Mouse (Mus musculus) CH12.LX (cell line): ENCODE results near the gene Vmn1r203.
"Not testable (repeated sequence)": the region's sequence is repeated elsewhere in the genome, so short reads cannot be mapped to it uniquely, and the experiment has no call there.

ENCODE experiments used
- CHD1 ChIP-seq: IDR thresholded peaks from 2 replicates; pipeline ENCODE4 v1.6.1; 2012; ENCODE audit warnings: low read depth, low read length, improper control_type of control experiment, inconsistent platforms
- CTCF ChIP-seq, 2 experiments: IDR thresholded peaks in 1 of 2; conservative IDR thresholded peaks in 1 of 2; 2 replicates each; pipeline ENCODE4 v1.5.1; 2011 to 2012; ENCODE audit warnings: low read depth in 2 of 2, low read length in 2 of 2, improper control_type of control experiment in 1 of 2, inconsistent platforms in 1 of 2, mild to moderate bottlenecking in 1 of 2, moderate library complexity in 1 of 2
- HCFC1 ChIP-seq: IDR thresholded peaks from 2 replicates; pipeline ENCODE4 v1.6.1; 2012; ENCODE audit warnings: low read depth, mild to moderate bottlenecking, inconsistent platforms, low read length, improper control_type of control experiment
- MAFK ChIP-seq: IDR thresholded peaks from 2 replicates; pipeline ENCODE4 v1.6.1; 2011; ENCODE audit warnings: low read length, improper control_type of control experiment; ENCODE audit not compliant: insufficient replicate concordance
- MAZ ChIP-seq: IDR thresholded peaks from 2 replicates; pipeline ENCODE4 v1.6.1; 2012; ENCODE audit warnings: low read depth, mild to moderate bottlenecking, inconsistent platforms, low read length, improper control_type of control experiment, moderate library complexity
- MXI1 ChIP-seq: IDR thresholded peaks from 2 replicates; pipeline ENCODE4 v1.6.1; 2011; ENCODE audit warnings: mild to moderate bottlenecking, low read depth, low read length, improper control_type of control experiment
- MYC ChIP-seq: IDR thresholded peaks from 2 replicates; pipeline ENCODE4 v1.6.1; 2011; ENCODE audit warnings: low read depth, mild to moderate bottlenecking, improper control_type of control experiment, low read length
- PAX5 ChIP-seq: IDR thresholded peaks from 2 replicates; pipeline ENCODE4 v1.6.1; 2012; ENCODE audit warnings: low read length, inconsistent platforms, mixed read lengths
- POLR2A ChIP-seq: IDR thresholded peaks from 2 replicates; pipeline ENCODE4 v1.6.1; 2011; ENCODE audit warnings: low read depth, mild to moderate bottlenecking, improper control_type of control experiment, low read length
- SMC3 ChIP-seq: IDR thresholded peaks from 2 replicates; pipeline ENCODE4 v1.6.1; 2011; ENCODE audit warnings: low read depth, low read length, improper control_type of control experiment
- TBP ChIP-seq: conservative IDR thresholded peaks from 2 replicates; pipeline ENCODE4 v1.6.1; 2011; ENCODE audit warnings: low read depth, low read length, improper control_type of control experiment
- TCF12 ChIP-seq: IDR thresholded peaks from 2 replicates; pipeline ENCODE4 v1.6.1; 2014; ENCODE audit warnings: low read depth, mild to moderate bottlenecking, inconsistent platforms, low read length, improper control_type of control experiment
- ZC3H11A ChIP-seq: IDR thresholded peaks from 2 replicates; pipeline ENCODE4 v1.6.1; 2012; ENCODE audit warnings: low read depth, mild to moderate bottlenecking, inconsistent platforms, low read length, improper control_type of control experiment
- ZMIZ1 ChIP-seq: IDR thresholded peaks from 2 replicates; pipeline ENCODE4 v1.6.1; 2012; ENCODE audit warnings: low read depth, mild to moderate bottlenecking, inconsistent platforms, low read length, improper control_type of control experiment

DNA sequence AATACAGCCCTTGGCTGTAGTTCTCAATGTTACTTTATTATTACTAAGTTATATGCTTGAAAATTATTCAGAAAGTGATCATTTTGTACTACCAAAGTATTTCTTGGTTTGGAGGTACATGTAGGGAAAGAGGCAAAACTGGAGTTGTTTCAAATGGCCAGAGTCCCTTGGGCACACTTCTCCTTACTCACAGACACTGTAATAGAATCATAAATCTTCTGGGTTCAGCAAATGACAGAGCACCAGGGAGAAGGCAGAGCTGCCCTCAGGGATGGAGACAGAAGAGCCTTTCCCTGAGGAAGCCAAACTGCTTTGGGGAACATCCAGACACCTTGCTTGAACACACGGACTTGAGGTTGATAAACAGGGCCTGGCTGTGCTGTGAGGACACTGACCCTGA lies 35.0 kb downstream of the Vmn1r203 start, which contains the start of gene Vmn1r204:
- TF ChIP-seq TCF12; PAX5; CTCF (conservative IDR thresholded peaks at IDR 0.05 in 1 of 2, IDR thresholded peaks at IDR 0.05 in 1 of 2; ENCODE audit: low read depth in 2 of 2, low read length in 2 of 2); POLR2A; MAFK; CHD1; SMC3; MXI1; ZMIZ1; ZC3H11A; MYC; MAZ; TBP; HCFC1: not testable (repeated sequence)
